Mouse (Mus musculus) neural tube, embryonic 13.5 days (tissue): Measurements from ENCODE around the gene Wasf2. TPM values are rescaled to one million over a fixed set of nuclear protein-coding genes. Genes with fewer than 3 reads are reported as not detected.

Source experiments
- ATAC-seq: fragments of 200-750 bp; cut with Nextera tagmentation; 2 replicates; pipeline ENCODE4 v1.8.0; 2017; ENCODE audit warnings: low read depth, mild to moderate bottlenecking, moderate TSS enrichment, moderate library complexity
- H3K27ac ChIP-seq: fragments of 300-500 bp; sonication (generic); replicated peaks from 2 replicates; pipeline ENCODE4 v1.5.1; 2015; ENCODE audit warnings: moderate library complexity, mild to moderate bottlenecking, inconsistent platforms
- H3K27me3 ChIP-seq: fragments of 300-500 bp; sonication (generic); 2 replicates; pipeline ENCODE4 v1.6.1; 2015; ENCODE audit warnings: mild to moderate bottlenecking, inconsistent platforms
- H3K36me3 ChIP-seq: fragments of 300-500 bp; sonication (generic); 2 replicates; pipeline ENCODE4 v1.6.1; 2015; ENCODE audit warnings: mild to moderate bottlenecking, inconsistent platforms
- H3K4me1 ChIP-seq: fragments of 300-500 bp; sonication (generic); replicated peaks from 2 replicates; pipeline ENCODE4 v1.6.1; 2015; ENCODE audit warnings: inconsistent platforms
- H3K4me2 ChIP-seq: fragments of 300-500 bp; sonication (generic); 2 replicates; pipeline ENCODE4 v1.6.1; 2015; ENCODE audit warnings: inconsistent platforms, mild to moderate bottlenecking, moderate library complexity
- H3K4me3 ChIP-seq: fragments of 300-500 bp; sonication (generic); 2 replicates; pipeline ENCODE4 v1.5.1; 2015; ENCODE audit warnings: mild to moderate bottlenecking, inconsistent platforms
- H3K9ac ChIP-seq: fragments of 300-500 bp; sonication (generic); 2 replicates; pipeline ENCODE4 v1.6.1; 2015; ENCODE audit warnings: moderate library complexity, mild to moderate bottlenecking, inconsistent platforms
- H3K9me3 ChIP-seq: fragments of 300-500 bp; sonication (generic); 2 replicates; pipeline ENCODE4 v1.6.1; 2016; ENCODE audit warnings: inconsistent platforms
- WGBS: fragments of 180-500 bp; shearing (Covaris S2); methylation state at CpG from one replicate; pipeline ENCODE4 v1.1.7; 2015; 5-methylcytosine and 5-hydroxymethylcytosine counted together
- polyA plus RNA-seq: library from polyadenylated mRNA; unstranded; fragments of >200 nt; fragmentation: Nextera tagmentation; extraction: Ambion mirVana; gene quantifications from 2 replicates; pipeline ENCODE4 v1.2.1, GENCODE M21; 2015

Gene Wasf2
- polyA plus RNA-seq, 1 experiment from 2014 or later = 36.5 TPM

DNA sequence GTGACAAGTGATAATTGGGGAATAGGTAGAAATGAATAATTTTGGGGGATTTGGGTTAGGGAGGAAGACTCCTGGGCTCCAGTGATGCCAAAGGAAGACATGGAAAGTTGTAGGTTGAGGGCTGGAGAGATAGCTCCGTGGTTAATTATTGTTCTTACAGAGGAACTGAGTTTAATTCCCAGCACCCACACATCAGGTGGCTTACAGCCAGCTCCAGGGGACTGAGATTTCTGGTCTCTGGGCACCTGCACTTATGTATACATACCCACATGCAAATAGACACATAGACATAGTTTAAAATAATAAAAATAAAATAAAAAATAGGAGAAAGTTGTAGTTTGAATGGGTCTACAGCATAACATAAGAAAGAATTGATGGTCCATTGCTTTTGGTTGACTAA lies 6.6 kb downstream of the Wasf2 start:
- no peaks in the 10 kb centered on the region for H3K27me3 ChIP-seq
- no peaks in the 10 kb centered on the region for H3K9me3 ChIP-seq
- H3K9ac ChIP-seq = no peak overlapping the region
- peaks cover 5% of the 10 kb centered on the region for H3K4me1 ChIP-seq
- peaks cover 4% of the 10 kb centered on the region; the same call in 1 of the 2 replicates for H3K36me3 ChIP-seq
- no peak overlapping the region for H3K4me2 ChIP-seq
- no peak overlapping the region for H3K27ac ChIP-seq
- WGBS = 77% methylated on average over 1 of the region's 1 CpGs
- H3K4me3 ChIP-seq = no peak overlapping the region
- no peak for ATAC-seq

GRCm38 (mm10) chr4:133138971-133139370 lies 8.7 kb downstream of the Wasf2 start:
- Histone ChIP-seq H3K36me3 (peaks cover 4% of the 10 kb centered on the region; the same call in 1 of the 2 replicates), H3K4me1 (no peaks in the 10 kb centered on the region), H3K27me3 (no peaks in the 10 kb centered on the region), H3K4me3 (no peak overlapping the region), H3K4me2 (no peak overlapping the region), H3K27ac (no peak overlapping the region), H3K9ac (no peak overlapping the region), H3K9me3 (no peaks in the 10 kb centered on the region)
- ATAC-seq = no peak
- WGBS = 85% methylated on average over 4 of the region's 4 CpGs

GRCm38 (mm10) chr4:133155006-133155405 lies 24.7 kb downstream of the Wasf2 start:
- WGBS = 93% methylated on average over 5 of the region's 5 CpGs
- Histone ChIP-seq H3K4me3 (no peak overlapping the region), H3K27ac (no peak overlapping the region), H3K4me2 (no peak overlapping the region), H3K9me3 (no peaks in the 10 kb centered on the region), H3K9ac (no peak overlapping the region), H3K4me1 (peaks cover 17% of the 10 kb centered on the region; the same call in 1 of the 2 replicates), H3K36me3 (no peaks in the 10 kb centered on the region), H3K27me3 (no peaks in the 10 kb centered on the region)
- no peak for ATAC-seq

GRCm38 (mm10) chr4:133155726-133156125 lies 25.4 kb downstream of the Wasf2 start:
- Histone ChIP-seq H3K36me3 (no peaks in the 10 kb centered on the region), H3K9me3 (no peaks in the 10 kb centered on the region), H3K9ac (no peak overlapping the region), H3K4me1 (peaks cover 17% of the 10 kb centered on the region; the same call in 1 of the 2 replicates), H3K27me3 (no peaks in the 10 kb centered on the region), H3K27ac (no peak overlapping the region), H3K4me2 (no peak overlapping the region), H3K4me3 (no peak overlapping the region)
- 76% methylated on average over 6 of the region's 6 CpGs for WGBS
- ATAC-seq = no peak

DNA sequence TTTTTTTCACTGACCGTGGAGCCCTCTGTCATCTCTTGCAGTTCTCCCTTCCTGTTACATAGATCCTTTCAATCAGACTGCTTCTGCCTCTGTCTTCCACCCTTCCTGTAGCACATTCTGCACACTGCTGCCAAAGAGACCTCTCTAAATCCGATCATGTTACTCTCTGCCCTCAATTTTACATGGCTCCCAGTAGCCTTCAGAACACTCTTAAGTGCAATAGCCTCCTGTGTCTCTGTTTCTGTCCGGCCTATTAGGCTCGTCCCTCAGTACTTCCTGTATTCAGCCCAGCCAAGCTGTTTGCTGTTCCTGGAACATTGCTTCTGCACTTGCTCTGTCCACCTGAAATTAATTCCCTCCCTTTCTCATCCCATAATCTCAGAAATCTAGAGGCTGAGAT lies 26.1 kb downstream of the Wasf2 start:
- 0 out of 2 replicates have a peak overlapping the region, but pooled peaks have one; percentile 13 for H3K27ac ChIP-seq
- H3K27me3 ChIP-seq = no peaks in the 10 kb centered on the region
- no peak for ATAC-seq
- H3K4me3 ChIP-seq = no peak overlapping the region
- no peak overlapping the region for H3K4me2 ChIP-seq
- H3K9me3 ChIP-seq = no peaks in the 10 kb centered on the region
- H3K36me3 ChIP-seq = no peaks in the 10 kb centered on the region
- H3K9ac ChIP-seq = no peak overlapping the region
- WGBS = 79% methylated on average over 4 of the region's 4 CpGs
- peaks cover 17% of the 10 kb centered on the region; the same call in 1 of the 2 replicates for H3K4me1 ChIP-seq

- Histone ChIP-seq H3K27me3 (no peaks in the 10 kb centered on the region), H3K4me2 (no peak overlapping the region), H3K9ac (no peak overlapping the region), H3K9me3 (no peaks in the 10 kb centered on the region), H3K4me3 (no peak overlapping the region), H3K4me1 (peaks cover 17% of the 10 kb centered on the region; the same call in 1 of the 2 replicates), H3K27ac (0 out of 2 replicates have a peak overlapping the region, but pooled peaks have one; percentile 13), H3K36me3 (no peaks in the 10 kb centered on the region)
- ATAC-seq = no peak
- 66% methylated on average over 10 of the region's 10 CpGs for WGBS
Observed at GRCm38 (mm10) chr4:133156831-133157230, 26.5 kb downstream of the Wasf2 start.

GRCm38 (mm10) chr4:133159127-133159526 lies 28.8 kb downstream of the Wasf2 start:
- WGBS = 72% methylated on average over 6 of the region's 6 CpGs
- H3K27me3 ChIP-seq = no peaks in the 10 kb centered on the region

DNA sequence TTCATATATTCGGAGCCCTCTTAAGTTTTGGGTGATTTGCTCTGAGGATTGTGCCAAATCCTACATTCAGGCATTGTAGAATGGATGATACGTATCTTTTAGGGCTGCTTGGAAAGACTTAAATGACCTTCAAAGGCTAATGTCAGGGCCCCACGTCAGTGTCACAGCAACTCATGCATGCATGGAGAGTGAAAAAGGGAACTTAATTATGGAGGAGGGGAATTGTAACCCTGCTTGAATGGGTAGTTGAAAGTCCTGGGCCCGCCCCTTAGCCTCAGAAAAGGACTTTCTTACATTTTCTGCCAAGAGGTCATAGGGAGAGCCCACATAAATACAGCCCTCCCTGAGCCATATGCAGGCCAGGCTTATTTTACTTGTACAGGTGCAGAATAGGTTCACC lies 29.3 kb downstream of the Wasf2 start:
- no peaks in the 10 kb centered on the region for H3K27me3 ChIP-seq
- no peak overlapping the region for H3K27ac ChIP-seq
- H3K9me3 ChIP-seq = no peaks in the 10 kb centered on the region
- H3K4me1 ChIP-seq = peaks cover 17% of the 10 kb centered on the region; the same call in 1 of the 2 replicates
- whole genome bisulfite sequencing = 35% methylated on average over 4 of the region's 4 CpGs
- H3K36me3 ChIP-seq = no peaks in the 10 kb centered on the region
- H3K9ac ChIP-seq = no peak overlapping the region
- ATAC-seq = no peak
- H3K4me3 ChIP-seq = no peak overlapping the region
- no peak overlapping the region for H3K4me2 ChIP-seq

More at GRCm38 (mm10) chr4:133159127-133159526, 28.8 kb downstream of the Wasf2 start:
- H3K4me2 ChIP-seq = no peak overlapping the region
- no peak for ATAC-seq
- H3K27ac ChIP-seq = no peak overlapping the region
- no peak overlapping the region for H3K9ac ChIP-seq
- H3K4me3 ChIP-seq = no peak overlapping the region
- H3K4me1 ChIP-seq = peaks cover 17% of the 10 kb centered on the region; the same call in 1 of the 2 replicates
- H3K9me3 ChIP-seq = no peaks in the 10 kb centered on the region
- H3K36me3 ChIP-seq = no peaks in the 10 kb centered on the region

DNA sequence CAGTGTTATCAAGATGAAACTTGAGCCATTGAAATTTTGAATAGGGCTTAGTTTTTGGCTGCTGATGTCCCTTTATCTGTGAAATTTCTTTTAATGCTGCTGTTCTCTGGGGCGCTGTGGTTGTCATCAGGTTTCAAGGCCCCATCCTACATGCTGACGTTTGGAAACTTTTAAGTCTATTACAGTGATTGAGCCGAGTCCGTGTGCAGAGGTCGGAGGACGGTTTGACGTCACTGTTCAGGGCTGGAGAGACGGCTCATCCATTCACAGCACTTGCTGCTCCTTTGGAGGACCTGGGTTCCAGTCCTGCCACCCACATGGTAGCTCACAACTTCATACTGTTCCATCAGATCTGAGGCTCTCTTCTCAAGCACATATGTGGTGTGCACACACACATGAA lies 29.9 kb downstream of the Wasf2 start:
- H3K27ac ChIP-seq = no peak overlapping the region
- no peaks in the 10 kb centered on the region for H3K36me3 ChIP-seq
- peaks cover 17% of the 10 kb centered on the region; the same call in 1 of the 2 replicates for H3K4me1 ChIP-seq
- H3K4me2 ChIP-seq = no peak overlapping the region
- no peaks in the 10 kb centered on the region for H3K9me3 ChIP-seq
- H3K9ac ChIP-seq = no peak overlapping the region
- no peaks in the 10 kb centered on the region for H3K27me3 ChIP-seq
- ATAC-seq = no peak
- 81% methylated on average over 8 of the region's 8 CpGs for WGBS
- no peak overlapping the region for H3K4me3 ChIP-seq

- H3K36me3 ChIP-seq = no peaks in the 10 kb centered on the region
- H3K4me3 ChIP-seq = no peak overlapping the region
- no peaks in the 10 kb centered on the region for H3K9me3 ChIP-seq
- no peak overlapping the region for H3K27ac ChIP-seq
- ATAC-seq = no peak
- 81% methylated on average over 4 of the region's 4 CpGs for WGBS
- no peak overlapping the region for H3K4me2 ChIP-seq
- peaks cover 17% of the 10 kb centered on the region; the same call in 1 of the 2 replicates for H3K4me1 ChIP-seq
- no peaks in the 10 kb centered on the region for H3K27me3 ChIP-seq
- H3K9ac ChIP-seq = no peak overlapping the region
Observed at GRCm38 (mm10) chr4:133160821-133161220, 30.5 kb downstream of the Wasf2 start.

GRCm38 (mm10) chr4:133162196-133162595 lies 31.9 kb downstream of the Wasf2 start:
- H3K27me3 ChIP-seq = no peaks in the 10 kb centered on the region
- no peak overlapping the region for H3K27ac ChIP-seq
- 0 out of 2 replicates have a peak, but pooled peaks cover 10% of the 10 kb centered on the region for H3K4me1 ChIP-seq
- 78% methylated on average over 6 of the region's 6 CpGs for WGBS
- ATAC-seq = no peak
- H3K9ac ChIP-seq = no peak overlapping the region
- H3K4me3 ChIP-seq = no peak overlapping the region
- H3K4me2 ChIP-seq = no peak overlapping the region
- no peaks in the 10 kb centered on the region for H3K9me3 ChIP-seq
- no peaks in the 10 kb centered on the region for H3K36me3 ChIP-seq

GRCm38 (mm10) chr4:133166773-133167172 lies 36.5 kb downstream of the Wasf2 start:
- Histone ChIP-seq H3K4me2 (no peak overlapping the region), H3K36me3 (no peaks in the 10 kb centered on the region), H3K4me3 (no peak overlapping the region), H3K9me3 (no peaks in the 10 kb centered on the region), H3K9ac (no peak overlapping the region), H3K27me3 (no peaks in the 10 kb centered on the region), H3K27ac (no peak overlapping the region), H3K4me1 (peaks cover 18% of the 10 kb centered on the region)
- no peak for ATAC-seq
- WGBS = 91% methylated on average over 9 of the region's 9 CpGs
